Mouse (Mus musculus): ENCODE measurements around the gene Olfr1305.

Gene Olfr1305

DNA sequence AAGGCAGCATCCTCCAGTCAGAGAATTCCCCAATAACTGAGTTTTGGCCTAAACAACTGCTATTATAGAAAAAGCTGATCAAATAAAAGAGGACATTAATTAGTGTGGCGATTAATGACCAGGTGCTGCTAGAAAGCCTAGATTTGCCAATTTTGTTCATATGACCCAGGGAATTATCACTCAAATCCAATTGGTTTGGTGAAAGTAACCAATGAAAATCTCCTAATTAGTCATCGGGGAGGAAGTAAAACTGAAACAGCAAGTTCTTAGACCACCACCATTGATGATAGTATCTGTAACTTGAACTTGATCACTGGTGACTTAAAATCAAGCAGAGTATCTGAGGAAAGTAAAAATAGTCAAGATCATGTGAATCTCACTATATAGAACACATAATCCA lies at the start of gene Olfr1305:
TSS of gene Olfr1305 (minus strand) at position 101 of the 400 bp plus-strand sequence.
- no peak for DNase-seq (ENCODE audit: low spot score in 2 of 2)

GRCm38 (mm10) chr2:111916171-111916570 lies 39.2 kb upstream of the Olfr1305 start, which contains the start of gene Olfr1306:
Olfr1306 (minus strand) TSS chr2:111916271.
- DNase-seq (ENCODE audit: low spot score in 2 of 2): no peak

GRCm38 (mm10) chr2:111820240-111820639 lies 56.7 kb downstream of the Olfr1305 start, which contains the start of gene Olfr1303:
Olfr1303 (minus strand) TSS chr2:111820340.
- DNase-seq (ENCODE audit: low spot score in 2 of 2): no peak
